Mouse (Mus musculus) lung, postnatal 0 days (tissue): ENCODE measurements around the gene Suds3. TPM values are rescaled to one million over a fixed set of nuclear protein-coding genes. Genes with fewer than 3 reads are reported as not detected.

Experiments used
- ATAC-seq: fragments of 200-750 bp; cut with Nextera tagmentation; 2 replicates; pipeline ENCODE4 v1.8.0; 2017; ENCODE audit warnings: moderate library complexity
- DNase-seq: peaks from one replicate; pipeline ENCODE4 v3.0.0-alpha.2; 2016; ENCODE audit warnings: low spot score
- H3K27ac ChIP-seq: fragments of 300-500 bp; sonication (generic); 2 replicates; pipeline ENCODE4 v1.5.1; 2014; ENCODE audit warnings: antibody characterized with exemption, mild to moderate bottlenecking, low read length, mixed read lengths
- H3K27me3 ChIP-seq: fragments of 300-500 bp; sonication (generic); replicated peaks from 2 replicates; pipeline ENCODE4 v1.6.1; 2014; ENCODE audit warnings: low read length, mixed read lengths; ENCODE audit not compliant: insufficient read depth
- H3K36me3 ChIP-seq: fragments of 300-500 bp; sonication (generic); 2 replicates; pipeline ENCODE4 v1.6.1; 2014; ENCODE audit warnings: low read length, mixed read lengths; ENCODE audit not compliant: insufficient read depth
- H3K4me1 ChIP-seq: fragments of 300-500 bp; sonication (generic); 2 replicates; pipeline ENCODE4 v1.6.1; 2014; ENCODE audit warnings: antibody characterized with exemption, low read depth, low read length, mixed read lengths; ENCODE audit not compliant: insufficient read depth
- H3K4me2 ChIP-seq: fragments of 300-500 bp; sonication (generic); replicated peaks from 2 replicates; pipeline ENCODE4 v1.6.1; 2014; ENCODE audit warnings: low read depth, mild to moderate bottlenecking, low read length, moderate library complexity, mixed read lengths
- H3K4me3 ChIP-seq: fragments of 300-500 bp; sonication (generic); 2 replicates; pipeline ENCODE4 v1.5.1; 2014; ENCODE audit warnings: low read depth, low read length
- H3K9ac ChIP-seq: fragments of 300-500 bp; sonication (generic); replicated peaks from 2 replicates; pipeline ENCODE4 v1.6.1; 2014; ENCODE audit warnings: low read depth, mild to moderate bottlenecking
- H3K9me3 ChIP-seq: fragments of 300-500 bp; sonication (generic); 2 replicates; pipeline ENCODE4 v1.6.1; 2016; ENCODE audit warnings: low read length, mixed read lengths
- CTCF ChIP-seq: IDR thresholded peaks from 2 replicates; pipeline ENCODE4 v1.5.1; 2016; ENCODE audit warnings: antibody characterized with exemption, mild to moderate bottlenecking
- EP300 ChIP-seq: IDR thresholded peaks from 2 replicates; pipeline ENCODE4 v1.6.1; 2016; ENCODE audit warnings: antibody characterized with exemption, mild to moderate bottlenecking, control low read depth
- WGBS: fragments of 180-500 bp; shearing (Covaris S2); extraction: QIAGEN DNeasy Blood & Tissue Kit; methylation state at CpG from one replicate; pipeline ENCODE4 v1.1.7; 2014; 5-methylcytosine and 5-hydroxymethylcytosine counted together
- polyA plus RNA-seq: library from polyadenylated mRNA; unstranded; fragments of >200 nt; fragmentation: Nextera tagmentation; extraction: Ambion mirVana; gene quantifications from 2 replicates; pipeline ENCODE4 v1.2.1, GENCODE M21; 2015

The Suds3 gene
- polyA plus RNA-seq, 1 experiment from 2014 or later: 47.1 TPM

DNA sequence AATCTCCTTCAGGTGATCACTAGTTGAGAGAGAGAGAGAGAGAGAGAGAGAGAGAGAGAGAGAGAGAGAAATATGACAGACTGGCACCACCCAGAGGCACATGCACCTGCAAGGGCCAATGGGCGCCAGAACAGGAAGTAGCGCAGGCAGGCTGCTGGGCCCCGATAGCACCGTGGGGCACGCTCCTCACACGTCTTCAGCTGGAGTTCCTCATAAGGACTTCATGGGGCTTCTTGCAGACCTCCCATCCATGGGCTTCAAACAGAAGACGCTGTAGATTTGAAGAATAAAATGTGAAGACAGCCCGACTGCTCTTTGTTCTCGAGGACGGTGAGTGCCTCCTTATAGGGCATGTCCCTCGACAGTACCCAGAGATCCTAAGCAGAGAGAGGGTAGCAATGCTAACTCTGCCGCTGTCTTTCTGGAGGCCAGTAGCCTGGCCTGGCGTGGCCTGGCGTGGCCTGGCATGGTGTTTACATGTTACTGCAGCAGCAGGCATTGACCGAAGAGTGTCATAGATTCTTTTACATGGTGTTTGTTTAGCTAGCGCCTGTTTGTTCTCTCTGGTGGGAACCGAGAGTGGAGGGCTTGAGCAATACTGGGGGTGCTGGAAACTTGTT, 17.6 kb upstream of the Suds3 start:
- Histone ChIP-seq H3K9me3 (no peaks in the 10 kb centered on the region), H3K27ac (peak overlapping the region; percentile 95), H3K9ac (no peak overlapping the region), H3K4me3 (0 out of 2 replicates have a peak overlapping the region, but pooled peaks have one; percentile 0), H3K4me2 (peak overlapping the region; percentile 31), H3K36me3 (no peaks in the 10 kb centered on the region), H3K4me1 (peaks cover 15% of the 10 kb centered on the region; the same call in 1 of the 2 replicates), H3K27me3 (no peaks in the 10 kb centered on the region)
- DNase-seq: peak; percentile 64
- TF ChIP-seq EP300: no peak
- WGBS: 30% methylated on average over 17 of the region's 17 CpGs
- ATAC-seq: peak; percentile 43

DNA sequence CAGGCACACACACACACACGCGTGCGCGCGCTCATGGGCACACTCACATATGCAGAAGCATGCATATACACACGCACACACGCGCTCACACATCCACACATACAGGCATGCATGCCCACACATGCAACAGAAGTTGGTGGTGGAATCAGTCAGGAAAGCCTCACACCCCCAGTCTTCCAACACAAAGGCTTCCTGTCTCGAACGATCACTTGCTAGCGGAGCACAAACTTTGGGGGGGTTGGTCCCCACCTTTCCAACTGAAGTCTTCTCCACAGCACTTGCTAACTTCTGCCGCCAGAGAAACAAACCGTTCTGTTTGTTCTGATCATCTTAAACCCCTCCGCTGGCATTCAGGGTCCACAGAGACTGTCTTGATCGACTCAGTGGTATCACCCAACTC, 14.8 kb upstream of the Suds3 start:
- no peak overlapping the region for H3K4me2 ChIP-seq
- H3K9ac ChIP-seq: no peak overlapping the region
- no peaks in the 10 kb centered on the region for H3K36me3 ChIP-seq
- H3K9me3 ChIP-seq: no peaks in the 10 kb centered on the region
- TF ChIP-seq CTCF (no peak), EP300 (no peak)
- DNase-seq (no peak), ATAC-seq (no peak)
- H3K27me3 ChIP-seq: no peaks in the 10 kb centered on the region
- H3K4me3 ChIP-seq: no peak overlapping the region
- no peak overlapping the region for H3K27ac ChIP-seq
- peaks cover 8% of the 10 kb centered on the region; the same call in 1 of the 2 replicates for H3K4me1 ChIP-seq
- 80% methylated on average over 15 of the region's 15 CpGs for WGBS

DNA sequence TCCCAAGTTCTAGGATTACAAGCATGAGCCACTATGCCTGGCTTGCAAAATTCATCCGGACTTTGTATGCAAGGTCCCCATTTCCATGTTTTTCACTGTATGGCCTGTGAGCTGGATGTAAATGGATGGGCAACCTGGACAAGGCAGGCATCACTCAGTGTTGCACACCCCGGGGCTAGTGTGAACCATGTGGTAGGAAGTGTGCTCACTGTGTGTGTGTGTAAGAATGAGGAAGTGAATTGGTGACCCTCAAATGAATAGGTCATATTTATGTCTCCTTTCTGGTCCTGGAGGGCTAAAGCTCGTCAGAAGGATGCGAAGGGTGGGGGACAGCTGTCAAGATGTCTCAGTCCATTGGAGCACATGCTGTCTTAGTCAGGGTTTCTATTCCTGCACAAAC, 11.1 kb upstream of the Suds3 start:
- Histone ChIP-seq H3K4me3 (no peak overlapping the region), H3K36me3 (no peaks in the 10 kb centered on the region), H3K27me3 (no peaks in the 10 kb centered on the region), H3K27ac (no peak overlapping the region), H3K9me3 (no peaks in the 10 kb centered on the region), H3K4me2 (no peak overlapping the region), H3K9ac (no peak overlapping the region), H3K4me1 (no peaks in the 10 kb centered on the region)
- DNase-seq (no peak), ATAC-seq (no peak)
- TF ChIP-seq EP300: no peak
- TF ChIP-seq CTCF: no peak
- WGBS: 69% methylated on average over 4 of the region's 4 CpGs

DNA sequence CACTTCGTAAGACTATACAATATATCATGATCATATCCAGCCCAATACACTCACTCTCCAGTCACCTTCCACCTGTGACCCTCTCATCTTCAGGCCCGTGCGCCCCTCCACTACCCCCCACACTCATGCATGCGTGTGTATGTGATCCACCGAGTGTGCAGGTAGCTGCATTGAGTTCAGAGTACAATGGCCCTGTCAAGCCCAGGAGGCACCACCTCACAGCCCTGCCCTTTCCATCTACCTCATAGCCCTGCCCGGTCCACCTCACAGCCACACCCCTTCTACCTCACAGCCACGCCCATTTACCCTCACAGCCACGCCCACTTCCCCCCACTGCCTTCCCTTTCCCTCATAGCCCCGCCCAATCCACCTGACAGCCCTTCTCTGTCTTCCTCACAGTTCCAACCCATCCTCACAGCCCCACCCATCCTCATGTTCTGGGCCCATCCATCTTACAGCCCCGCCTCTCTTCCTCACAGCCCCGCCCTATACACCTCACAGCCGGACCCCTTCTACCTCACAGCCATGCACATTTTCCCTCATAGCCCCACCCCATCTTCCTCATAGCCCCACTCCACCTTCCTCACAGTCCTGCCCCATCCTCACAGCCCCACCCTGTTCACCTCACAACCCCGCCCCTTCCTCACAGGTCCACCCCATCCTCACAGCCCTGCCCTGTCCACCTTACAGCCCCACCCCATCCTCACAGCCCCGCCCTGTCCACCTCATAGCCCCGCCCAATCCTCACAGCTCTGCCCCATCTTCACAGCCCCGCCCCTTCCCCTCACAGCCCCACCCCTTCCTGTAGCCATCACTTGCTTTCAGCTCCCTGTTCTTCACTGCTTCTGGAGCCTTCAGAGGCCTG, 9.8 kb upstream of the Suds3 start:
- no peaks in the 10 kb centered on the region for H3K36me3 ChIP-seq
- H3K27me3 ChIP-seq: no peaks in the 10 kb centered on the region
- no peak overlapping the region for H3K27ac ChIP-seq
- ATAC-seq: peak; percentile 38
- H3K4me2 ChIP-seq: no peak overlapping the region
- no peak for TF ChIP-seq EP300
- TF ChIP-seq CTCF: no peak
- 83% methylated on average over 15 of the region's 16 CpGs for WGBS
- no peaks in the 10 kb centered on the region for H3K9me3 ChIP-seq
- no peak for DNase-seq
- H3K9ac ChIP-seq: no peak overlapping the region
- no peaks in the 10 kb centered on the region for H3K4me1 ChIP-seq
- no peak overlapping the region for H3K4me3 ChIP-seq

DNA sequence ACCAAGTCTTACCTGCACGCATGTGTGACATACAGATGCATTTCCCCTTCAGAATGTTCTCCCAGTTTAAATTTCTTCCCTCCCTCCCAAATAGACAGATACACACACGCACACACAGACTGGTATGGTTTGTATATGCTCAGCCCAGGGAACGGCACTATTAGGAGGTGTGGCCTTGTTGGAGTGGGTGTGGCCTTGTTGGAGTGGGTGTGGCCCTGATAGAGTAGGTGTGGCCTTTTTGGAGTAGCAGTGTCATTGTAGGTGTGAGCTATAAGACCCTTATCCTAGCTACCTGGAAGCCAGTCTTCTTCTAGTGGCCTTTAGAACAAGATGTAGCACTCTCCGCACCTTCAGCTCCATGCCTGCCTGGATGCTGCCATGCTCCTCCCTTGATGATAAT, 7.9 kb upstream of the Suds3 start:
- DNase-seq (no peak), ATAC-seq (no peak)
- Histone ChIP-seq H3K36me3 (no peaks in the 10 kb centered on the region), H3K4me3 (no peak overlapping the region), H3K4me1 (peaks cover 3% of the 10 kb centered on the region; the same call in 1 of the 2 replicates), H3K4me2 (no peak overlapping the region), H3K27me3 (no peaks in the 10 kb centered on the region), H3K9ac (no peak overlapping the region), H3K27ac (peak overlapping the region; percentile 34; the same call in 1 of the 2 replicates), H3K9me3 (no peaks in the 10 kb centered on the region)
- no peak for TF ChIP-seq EP300
- no peak for TF ChIP-seq CTCF
- WGBS: 80% methylated on average over 4 of the region's 4 CpGs

DNA sequence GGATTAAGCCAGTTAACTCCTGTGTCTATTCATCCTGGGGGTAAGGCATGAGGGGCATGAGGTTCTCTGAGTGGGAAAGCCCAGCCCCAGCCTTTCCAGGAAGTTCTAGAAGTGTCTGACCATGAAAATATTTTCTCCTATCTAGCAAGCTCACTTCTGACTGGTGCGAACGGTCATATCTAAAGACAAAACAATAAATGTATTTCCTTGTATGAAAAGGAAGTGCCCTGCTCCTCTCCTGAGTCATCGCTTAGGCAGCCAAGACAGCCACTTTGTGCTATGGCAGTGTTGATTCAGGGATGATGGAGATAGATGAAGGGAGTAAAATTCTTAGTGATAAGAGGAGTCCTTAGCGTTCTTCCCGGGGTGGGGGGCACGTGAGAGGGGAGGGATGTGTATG, 7.2 kb upstream of the Suds3 start:
- H3K4me3 ChIP-seq: no peak overlapping the region
- H3K4me2 ChIP-seq: no peak overlapping the region
- ATAC-seq (no peak), DNase-seq (no peak)
- H3K36me3 ChIP-seq: no peaks in the 10 kb centered on the region
- H3K9me3 ChIP-seq: no peaks in the 10 kb centered on the region
- 29% methylated on average over 6 of the region's 6 CpGs for WGBS
- H3K4me1 ChIP-seq: peaks cover 3% of the 10 kb centered on the region; the same call in 1 of the 2 replicates
- H3K27ac ChIP-seq: 0 out of 2 replicates have a peak overlapping the region, but pooled peaks have one; percentile 14
- H3K27me3 ChIP-seq: no peaks in the 10 kb centered on the region
- no peak overlapping the region for H3K9ac ChIP-seq
- TF ChIP-seq EP300 (peak; percentile 80), CTCF (no peak)
